35 mouse cellular contexts compared by ENCODE assay signal in genomic region chrX:60545906-60546305, GRCm38 (mm10). TPM values are rescaled to one million over a fixed set of nuclear protein-coding genes. Genes with fewer than 3 reads are reported as not detected.
DNase-seq lines count a peak whose midpoint lies in the region; ATAC-seq lines count a peak whose summit lies in the region.
"Had no signal": no experiment of that assay in that cellular context is flagged by ENCODE, and none has a peak within 500 bp of the region (broad histone marks: within the 10 kb centered on the region; RNA-seq: fewer than 3 reads in every experiment).

No protein-coding gene starts in this region.

- H3K9ac ChIP-seq in forebrain, embryonic 16.5 days (replicated peaks; ENCODE audit: low read depth, low read length), result no peak overlapping the region
- H3K9ac ChIP-seq in forebrain, embryonic 12.5 days, result no peak overlapping the region
- no peak overlapping the region for H3K9ac ChIP-seq in forebrain, embryonic 15.5 days (replicated peaks)
- H3K9ac ChIP-seq: embryonic facial prominence, embryonic 12.5 days; embryonic facial prominence, embryonic 15.5 days; heart, embryonic 13.5 days; hindbrain, embryonic 13.5 days; intestine, embryonic 15.5 days had no signal

- peaks cover 2% of the 10 kb centered on the region; the same call in 1 of the 2 replicates for H3K36me3 ChIP-seq in forebrain, embryonic 10.5 days (replicated peaks)
- no peaks in the 10 kb centered on the region for H3K36me3 ChIP-seq in forebrain, embryonic 16.5 days (ENCODE audit: control insufficient read depth, insufficient read depth)
- no peaks in the 10 kb centered on the region for H3K36me3 ChIP-seq in forebrain, embryonic 12.5 days (replicated peaks)
- no peaks in the 10 kb centered on the region for H3K36me3 ChIP-seq in forebrain, embryonic 15.5 days
- H3K36me3 ChIP-seq: embryonic facial prominence, embryonic 12.5 days; embryonic facial prominence, embryonic 15.5 days; G1E; heart, embryonic 10.5 days; heart, embryonic 13.5 days; hindbrain, embryonic 10.5 days; hindbrain, embryonic 13.5 days; intestine, embryonic 15.5 days had no signal

- 23% methylated on average over 3 of the region's 3 CpGs for WGBS in forebrain, embryonic 10.5 days
- 29% methylated on average over 3 of the region's 3 CpGs for WGBS in forebrain, embryonic 16.5 days
- WGBS in forebrain, embryonic 12.5 days, result 22% methylated on average over 3 of the region's 3 CpGs
- 34% methylated on average over 3 of the region's 3 CpGs for WGBS in forebrain, embryonic 15.5 days

- H3K27ac ChIP-seq in forebrain, embryonic 10.5 days, result peak overlapping the region; percentile 67; the same call in 1 of the 2 replicates
- H3K27ac ChIP-seq in forebrain, embryonic 16.5 days (ENCODE audit: low read length), result no peak overlapping the region
- H3K27ac ChIP-seq in forebrain, embryonic 12.5 days, result peak overlapping the region; percentile 68; the same call in 1 of the 2 replicates
- H3K27ac ChIP-seq in forebrain, embryonic 15.5 days (replicated peaks), result 0 out of 2 replicates have a peak overlapping the region, but pooled peaks have one; percentile 15
- H3K27ac ChIP-seq: embryonic facial prominence, embryonic 12.5 days; embryonic facial prominence, embryonic 15.5 days; heart, adult 2 months; heart, embryonic 10.5 days; heart, embryonic 13.5 days; hindbrain, embryonic 13.5 days; intestine, embryonic 15.5 days had no signal

- peaks cover 24% of the 10 kb centered on the region for H3K4me1 ChIP-seq in forebrain, embryonic 10.5 days
- H3K4me1 ChIP-seq in forebrain, embryonic 16.5 days (replicated peaks; ENCODE audit: control insufficient read depth, insufficient read depth, low read length), result 0 out of 2 replicates have a peak, but pooled peaks cover 2% of the 10 kb centered on the region
- peaks cover 6% of the 10 kb centered on the region for H3K4me1 ChIP-seq in forebrain, embryonic 12.5 days
- H3K4me1 ChIP-seq in forebrain, embryonic 15.5 days, result peaks cover 10% of the 10 kb centered on the region; the same call in 1 of the 2 replicates
- H3K4me1 ChIP-seq: embryonic facial prominence, embryonic 12.5 days; embryonic facial prominence, embryonic 15.5 days; heart, embryonic 10.5 days; heart, embryonic 13.5 days; intestine, embryonic 15.5 days had no signal

- ATAC-seq in forebrain, embryonic 16.5 days, result no peak
- no peak for ATAC-seq in forebrain, embryonic 12.5 days (ENCODE audit: low FRiP score)
- no peak for ATAC-seq in forebrain, embryonic 15.5 days (replicated peaks)
- ATAC-seq: hindbrain, embryonic 16.5 days; intestine, embryonic 15.5 days; Patski had no signal

- peaks cover 8% of the 10 kb centered on the region for H3K27me3 ChIP-seq in forebrain, embryonic 10.5 days (ENCODE audit: poor library complexity, severe bottlenecking)
- no peaks in the 10 kb centered on the region for H3K27me3 ChIP-seq in forebrain, embryonic 16.5 days (replicated peaks; ENCODE audit: control insufficient read depth, insufficient read depth, low read length)
- H3K27me3 ChIP-seq in forebrain, embryonic 12.5 days, result no peaks in the 10 kb centered on the region
- H3K27me3 ChIP-seq in forebrain, embryonic 15.5 days, result no peaks in the 10 kb centered on the region
- H3K27me3 ChIP-seq: CH12.LX; embryonic facial prominence, embryonic 12.5 days; hindbrain, embryonic 13.5 days had no signal

- DNase-seq in forebrain, embryonic 10.5 days (ENCODE audit: extremely low spot score, low spot score), result no peak
- no peak for DNase-seq in adrenal gland, postnatal 10 days
- no peak for DNase-seq in spleen, postnatal 36 days (ENCODE audit: low spot score in 2 of 2)
- no peak for DNase-seq in right cerebral cortex, adult 18-20 months
- DNase-seq: adrenal gland, postnatal 14 days; B cell, adult 2 months; cerebellum, adult 11-12 months; cerebellum, adult 8-10 months; cerebellum, postnatal 10 days; cerebellum, postnatal 36 days; gastrocnemius, postnatal 10 days; gastrocnemius, postnatal 36 days; heart, adult 2 months; heart, postnatal 36 days; kidney, adult 11 months had no signal

- H3K4me2 ChIP-seq in forebrain, embryonic 16.5 days (ENCODE audit: low read length), result no peak overlapping the region
- 0 out of 2 replicates have a peak overlapping the region, but pooled peaks have one; percentile 10 for H3K4me2 ChIP-seq in forebrain, embryonic 12.5 days
- H3K4me2 ChIP-seq in forebrain, embryonic 15.5 days (replicated peaks), result no peak overlapping the region
- H3K4me2 ChIP-seq: embryonic facial prominence, embryonic 12.5 days; embryonic facial prominence, embryonic 15.5 days; heart, embryonic 13.5 days; intestine, embryonic 15.5 days had no signal

- no peak overlapping the region for H3K4me3 ChIP-seq in forebrain, embryonic 10.5 days
- no peak overlapping the region for H3K4me3 ChIP-seq in forebrain, embryonic 16.5 days (replicated peaks; ENCODE audit: low read length)
- H3K4me3 ChIP-seq in forebrain, embryonic 12.5 days (replicated peaks), result no peak overlapping the region
- H3K4me3 ChIP-seq in forebrain, embryonic 15.5 days, result no peak overlapping the region
- H3K4me3 ChIP-seq: embryonic facial prominence, embryonic 12.5 days; embryonic facial prominence, embryonic 15.5 days; heart, adult 2 months; heart, embryonic 10.5 days; heart, embryonic 13.5 days; hindbrain, embryonic 13.5 days; intestine, embryonic 15.5 days had no signal

- peaks cover 8% of the 10 kb centered on the region; the same call in 1 of the 2 replicates for H3K9me3 ChIP-seq in forebrain, embryonic 10.5 days
- peaks cover 4% of the 10 kb centered on the region; the same call in 1 of the 2 replicates for H3K9me3 ChIP-seq in forebrain, embryonic 16.5 days (ENCODE audit: control insufficient read depth, low read length)
- H3K9me3 ChIP-seq in forebrain, embryonic 12.5 days, result no peaks in the 10 kb centered on the region
- no peaks in the 10 kb centered on the region for H3K9me3 ChIP-seq in forebrain, embryonic 15.5 days
- H3K9me3 ChIP-seq: embryonic facial prominence, embryonic 12.5 days; embryonic facial prominence, embryonic 15.5 days; heart, embryonic 10.5 days; heart, embryonic 13.5 days; hindbrain, embryonic 13.5 days; intestine, embryonic 15.5 days had no signal

RNA-seq across cellular contexts. Expression of gene Gm7073, which starts 6.9 kb away (rescaled TPM):
- not detected in 2 replicates for polyA plus RNA-seq in forebrain, embryonic 10.5 days (2016; fragmentation: Nextera tagmentation; extraction: Ambion mirVana)
- not detected in 2 replicates for polyA plus RNA-seq in forebrain, embryonic 16.5 days (2015; fragmentation: Nextera tagmentation; extraction: Ambion mirVana)
- polyA plus RNA-seq in forebrain, embryonic 12.5 days (2016; fragmentation: Nextera tagmentation; extraction: Ambion mirVana), result not detected in 2 replicates
- polyA plus RNA-seq in forebrain, embryonic 15.5 days (2015; fragmentation: Nextera tagmentation; extraction: Ambion mirVana), result not detected in 2 replicates
- total RNA-seq in adrenal gland, postnatal 10 days (2021), result not detected
- total RNA-seq: adrenal gland, adult 18-20 months; adrenal gland, postnatal 14 days; adrenal gland, postnatal 4 days; CH12.LX; G1E; gastrocnemius, adult 18-20 months; gastrocnemius, postnatal 10 days; gastrocnemius, postnatal 36 days; granulocyte monocyte progenitor cell, adult 5-6 weeks; heart, adult 2 months; heart, postnatal 36 days had no signal
- polyA plus RNA-seq: cortical plate, adult 2 months; embryonic facial prominence, embryonic 12.5 days; embryonic facial prominence, embryonic 15.5 days; G1E; heart, adult 2 months; heart, embryonic 10.5 days; heart, embryonic 13.5 days; heart, embryonic 16.5 days; hindbrain, embryonic 10.5 days; hindbrain, embryonic 13.5 days; hindbrain, embryonic 16.5 days; intestine, embryonic 15.5 days; Patski had no signal

RNA-seq across cellular contexts. Expression of gene Atp11c, which starts 46.6 kb away (rescaled TPM):
- polyA plus RNA-seq in forebrain, embryonic 10.5 days (2016; fragmentation: Nextera tagmentation; extraction: Ambion mirVana), result 15.3 and 16.1 TPM in 2 replicates
- polyA plus RNA-seq in forebrain, embryonic 16.5 days (2015; fragmentation: Nextera tagmentation; extraction: Ambion mirVana), result 13.5 and 14.5 TPM in 2 replicates
- 17.8 and 19.2 TPM in 2 replicates for polyA plus RNA-seq in forebrain, embryonic 12.5 days (2016; fragmentation: Nextera tagmentation; extraction: Ambion mirVana)
- polyA plus RNA-seq in forebrain, embryonic 15.5 days (2015; fragmentation: Nextera tagmentation; extraction: Ambion mirVana), result 12.4 and 12.7 TPM in 2 replicates
- total RNA-seq in adrenal gland, postnatal 10 days (2021), result 10 to 100 TPM; 17.9 to 20.5 TPM
